Mouse (Mus musculus) thymus, postnatal 36 days (tissue): ENCODE measurements around the gene Pfdn5.

Source experiments
- DNase-seq, 2 experiments: peaks; one replicate each; pipeline ENCODE4 v3.0.0; 2022; ENCODE audit warnings: mixed read lengths in 2 of 2

The Pfdn5 gene

DNA sequence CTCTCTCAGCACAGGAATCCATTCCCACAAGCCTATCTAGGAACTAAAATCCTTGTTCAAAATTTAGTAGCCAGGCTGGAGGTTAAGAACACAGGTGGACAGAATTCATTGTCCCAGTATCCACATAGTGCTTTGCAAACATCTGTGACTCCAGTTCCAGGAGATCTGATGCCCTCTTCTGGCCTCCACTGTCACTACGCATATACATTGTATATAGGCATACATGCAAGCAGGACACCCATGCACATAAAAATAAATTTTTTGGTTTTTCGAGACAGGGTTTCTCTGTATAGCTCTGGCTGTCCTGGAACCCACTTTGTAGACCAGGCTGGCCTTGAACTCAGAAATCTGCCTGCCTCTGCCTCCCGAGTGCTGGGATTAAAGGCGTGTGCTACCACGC is 10.0 kb downstream of the Pfdn5 start:
- peak in 1 of 2 experiments; percentile 36 for DNase-seq

DNA sequence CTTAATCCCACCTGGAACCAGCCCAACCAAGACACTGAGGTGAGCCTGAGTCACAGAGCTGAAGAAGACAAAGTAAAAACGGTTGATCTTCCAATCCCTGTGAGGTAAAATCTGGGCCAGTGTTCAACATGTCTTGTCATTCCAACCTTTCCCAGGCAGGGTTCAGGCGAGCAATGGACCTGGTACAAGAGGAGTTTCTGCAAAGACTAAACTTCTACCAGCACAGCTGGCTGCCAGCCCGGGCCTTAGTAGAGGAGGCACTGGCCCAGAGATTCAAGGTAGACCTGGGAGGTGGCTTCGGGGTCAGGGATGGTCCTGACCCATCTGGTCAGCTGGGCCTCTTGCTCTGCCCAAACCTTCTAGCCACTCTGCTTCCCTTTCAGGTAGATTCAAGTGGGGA is 11.0 kb downstream of the Pfdn5 start:
- no peak for DNase-seq

DNA sequence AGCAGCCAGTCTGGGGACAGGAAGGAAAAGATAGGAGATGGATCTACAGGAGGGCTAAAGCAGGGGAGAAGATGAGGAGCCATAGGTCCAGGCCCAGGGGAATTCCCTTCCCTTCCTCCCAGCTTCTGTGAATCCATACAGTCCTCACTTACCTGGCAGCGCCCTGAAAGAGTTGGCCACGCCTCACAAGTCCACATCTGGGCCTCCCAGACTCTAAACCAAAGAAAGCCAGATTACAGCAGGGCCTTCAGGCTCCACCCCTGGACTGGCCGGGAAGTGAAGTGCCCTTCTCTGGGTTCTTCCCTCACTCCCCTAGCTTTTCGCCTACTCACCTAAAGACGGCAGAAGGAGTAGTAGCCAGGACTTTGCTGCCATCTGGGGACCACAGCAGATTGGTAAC is 13.7 kb downstream of the Pfdn5 start:
- no peak for DNase-seq

DNA sequence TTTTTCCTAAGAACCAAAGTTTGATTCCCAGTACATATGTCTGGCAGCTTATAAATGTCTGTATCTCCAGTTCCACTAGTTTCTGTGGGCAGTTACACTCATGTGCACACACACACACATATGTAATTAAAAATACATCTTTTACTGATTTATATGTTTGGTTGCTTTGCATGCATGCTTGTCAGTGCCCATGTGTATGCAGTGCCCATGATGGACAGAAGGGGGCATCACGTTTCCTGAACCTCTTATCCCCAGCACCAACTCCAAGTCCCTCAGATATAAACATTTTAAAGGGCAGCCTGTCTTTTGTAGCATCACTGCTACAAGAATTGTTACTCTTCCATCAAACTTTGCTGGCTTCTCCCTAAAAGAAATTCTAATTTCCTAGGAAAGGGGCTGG is 15.7 kb downstream of the Pfdn5 start:
- peak; percentile 50 to 58 for DNase-seq

DNA sequence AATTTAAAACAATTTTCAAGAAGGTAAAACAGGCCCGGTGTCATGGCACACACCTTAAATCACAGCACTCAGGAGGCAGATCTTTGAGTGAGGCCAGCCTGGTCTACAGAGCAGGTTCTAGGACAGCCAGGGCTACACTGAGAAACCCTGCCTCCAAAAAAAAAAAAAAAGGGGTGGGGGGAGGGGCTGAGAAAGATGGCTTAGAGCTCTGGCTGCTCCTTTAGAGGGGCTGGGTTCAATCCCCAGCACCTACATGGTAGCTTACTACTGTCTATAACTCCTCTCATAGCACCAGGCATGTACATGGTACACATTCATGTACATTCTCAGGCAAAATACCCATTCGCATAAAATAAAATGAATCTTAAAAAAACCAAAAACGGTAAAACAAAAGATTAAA is 18.6 kb downstream of the Pfdn5 start:
- DNase-seq = no peak

DNA sequence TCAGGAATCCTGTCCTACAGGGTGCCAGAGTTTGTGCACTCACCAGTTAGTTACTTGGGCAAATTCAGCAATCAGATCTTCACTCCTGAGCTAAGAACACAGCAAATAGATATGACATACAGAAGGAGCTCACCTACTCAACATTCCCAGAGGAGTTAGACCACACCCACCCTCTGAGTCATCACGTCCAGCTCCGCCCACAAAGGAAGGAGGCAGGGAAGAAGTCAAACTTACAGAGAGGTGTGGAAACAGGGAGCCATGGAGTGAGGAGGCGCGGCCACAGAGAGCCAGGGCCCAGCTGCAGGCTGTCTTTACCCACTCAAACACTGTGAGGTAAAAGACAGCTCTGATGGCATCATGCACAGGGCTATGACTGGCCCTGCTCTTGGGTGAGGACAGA is 20.5 kb downstream of the Pfdn5 start:
- no peak for DNase-seq

DNA sequence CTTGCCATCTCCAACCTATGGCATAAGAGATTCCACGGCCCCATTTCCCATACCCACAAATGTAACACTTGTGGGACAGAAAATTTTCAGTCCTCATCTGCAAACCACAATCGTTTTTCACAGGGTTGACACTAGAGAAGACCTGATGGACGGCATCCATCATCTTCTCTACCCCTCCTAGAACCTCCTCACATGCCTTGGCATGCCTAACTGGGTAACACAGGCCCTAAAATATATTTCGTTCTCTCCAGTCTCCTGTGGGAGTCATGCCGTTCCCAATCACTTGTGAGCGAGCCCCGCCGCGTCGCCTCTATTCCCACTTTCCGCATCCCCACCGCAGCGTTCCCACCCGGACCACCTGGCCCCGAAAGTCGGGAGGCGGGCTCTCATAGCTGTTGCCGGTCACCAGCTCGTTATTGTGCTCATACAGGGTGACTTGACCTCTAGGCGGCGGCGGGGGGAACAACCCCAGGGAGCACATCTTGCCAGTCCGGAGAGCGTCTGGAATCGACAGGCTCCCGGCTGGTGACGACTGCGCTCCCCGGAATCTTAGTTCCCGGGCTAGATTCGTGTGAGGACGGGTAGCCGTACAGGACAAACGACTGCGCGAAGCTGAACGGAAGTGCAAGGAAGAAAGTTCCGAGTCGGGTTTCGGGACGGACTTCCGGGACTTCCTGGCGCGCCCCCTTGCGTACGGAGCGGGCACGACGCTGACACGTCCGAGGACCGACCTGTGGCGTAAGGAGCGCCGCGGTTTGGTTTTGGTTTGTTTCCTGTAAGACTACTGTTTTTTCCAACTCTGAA is 24.4 kb downstream of the Pfdn5 start, which contains the start of gene Aaas:
Aaas (minus strand) TSS at position 634 of the 804 bp plus-strand sequence.
- DNase-seq = peak; percentile 92 to 94

DNA sequence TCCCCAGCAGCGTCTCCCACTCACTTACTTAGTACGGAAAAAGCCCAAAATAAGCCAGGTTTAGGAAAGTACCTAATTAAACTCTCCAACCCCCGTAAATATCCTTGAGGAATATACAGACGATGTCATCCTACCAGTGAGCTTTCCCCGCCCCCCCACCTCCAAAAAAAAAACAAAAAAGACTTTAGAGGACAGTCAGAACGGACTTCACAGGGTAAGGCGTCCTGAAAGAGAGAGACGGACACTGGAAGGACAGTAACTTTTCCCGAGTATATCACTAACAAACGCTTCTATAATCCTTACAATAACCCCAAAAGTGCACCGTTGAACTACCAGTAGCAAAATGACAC is 25.0 kb downstream of the Pfdn5 start:
- DNase-seq = no peak

DNA sequence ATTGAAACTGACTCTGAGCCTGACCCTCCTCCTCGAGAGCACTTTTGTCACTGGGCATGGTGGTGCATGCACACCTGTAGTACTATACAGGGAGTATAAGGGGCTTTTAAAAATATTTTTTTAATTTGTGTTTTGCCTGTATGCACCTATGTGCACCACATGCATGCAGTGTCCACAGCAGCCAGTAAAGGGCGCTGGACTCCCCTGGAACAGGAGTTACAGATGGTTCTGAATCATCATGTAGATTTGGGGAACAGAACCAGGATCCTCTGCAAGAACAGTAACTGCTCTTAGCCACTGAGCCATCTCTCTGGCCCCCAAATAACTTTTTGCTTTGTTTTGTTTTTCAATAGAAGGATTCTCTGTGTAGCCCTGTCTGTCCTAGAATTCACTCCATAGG is 26.3 kb downstream of the Pfdn5 start:
- no peak for DNase-seq

DNA sequence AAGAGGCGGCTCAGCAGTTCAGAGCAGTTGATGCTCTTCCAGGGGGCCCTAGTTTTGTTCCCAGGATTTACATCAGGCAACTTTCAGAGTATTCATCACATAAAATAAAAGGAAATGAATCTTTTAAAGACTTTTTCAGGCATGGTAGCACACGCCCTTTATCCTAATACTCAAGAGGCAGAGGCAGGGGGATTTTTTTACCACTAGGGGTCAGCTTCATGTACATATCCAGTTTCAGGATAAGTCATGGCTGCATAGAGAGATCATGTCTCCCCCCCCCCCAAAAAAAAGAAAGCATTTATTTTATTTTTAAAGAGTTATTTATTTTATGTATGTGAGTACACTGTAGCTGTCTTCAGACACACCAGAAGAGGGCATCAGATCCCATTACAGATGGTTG is 28.1 kb downstream of the Pfdn5 start:
- DNase-seq = no peak

DNA sequence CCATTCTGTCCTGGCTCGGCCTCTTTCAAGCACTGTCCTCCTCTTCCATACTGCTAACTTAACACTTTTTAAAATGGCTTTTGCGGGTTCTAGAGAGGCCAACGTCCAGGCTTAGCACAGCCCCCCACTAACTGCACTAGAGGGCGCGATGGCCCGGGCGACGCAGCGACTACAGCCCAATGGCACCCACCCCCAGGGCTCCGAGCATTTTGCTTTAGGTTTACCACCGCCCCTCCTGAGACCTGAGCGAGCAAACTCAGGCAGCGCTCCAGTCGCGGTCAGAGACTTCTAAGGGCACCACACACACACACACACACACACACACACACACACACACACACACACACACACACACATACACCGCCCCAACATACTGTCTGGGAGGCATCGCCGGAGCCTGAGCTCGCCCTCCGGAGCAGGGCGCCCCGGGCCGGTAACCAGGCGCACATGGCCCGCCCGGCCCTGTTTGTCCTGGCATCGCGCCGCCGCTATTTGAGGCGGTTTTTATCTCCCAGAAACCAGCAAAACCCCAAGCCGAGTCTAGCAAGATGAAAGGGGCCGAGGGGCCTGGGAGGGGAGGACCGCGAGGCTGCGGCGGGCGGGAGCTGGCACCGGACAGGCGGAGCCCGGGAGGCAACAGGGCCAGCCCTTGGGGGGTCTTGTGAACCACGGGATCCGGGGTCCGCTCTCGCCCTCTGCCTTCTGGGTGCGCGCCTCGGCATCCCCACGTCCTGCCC is 29.4 kb downstream of the Pfdn5 start:
- DNase-seq = peak in 1 of 2 experiments; percentile 9

DNA sequence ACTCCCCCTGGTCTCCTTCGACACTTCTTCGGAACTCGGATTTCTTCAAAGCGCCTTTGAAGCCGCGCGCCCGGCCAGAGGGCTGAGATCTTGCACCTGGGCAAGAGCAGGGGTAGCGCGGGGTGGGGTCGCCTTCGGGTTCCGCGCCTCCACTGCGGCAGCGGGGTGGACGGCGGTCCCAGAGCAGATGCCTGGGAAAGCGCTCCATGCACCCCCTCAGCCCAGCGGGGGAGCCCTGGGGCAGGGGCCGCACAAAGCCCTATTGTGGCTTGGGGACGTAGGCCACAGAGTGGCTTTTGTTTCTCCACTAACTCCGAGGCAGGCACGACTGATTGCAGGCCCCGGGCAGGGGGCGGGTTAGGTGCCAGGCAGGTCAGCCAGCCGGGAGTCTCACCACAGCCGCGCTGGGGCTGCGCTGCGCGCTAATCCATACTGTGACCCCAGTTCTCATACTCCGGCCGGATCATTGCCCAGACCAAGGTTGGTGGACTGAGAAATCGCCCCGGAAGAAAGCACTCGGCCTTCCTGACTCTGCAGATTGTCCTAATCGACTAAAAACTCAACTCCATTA is 30.0 kb downstream of the Pfdn5 start:
- no peak for DNase-seq

DNA sequence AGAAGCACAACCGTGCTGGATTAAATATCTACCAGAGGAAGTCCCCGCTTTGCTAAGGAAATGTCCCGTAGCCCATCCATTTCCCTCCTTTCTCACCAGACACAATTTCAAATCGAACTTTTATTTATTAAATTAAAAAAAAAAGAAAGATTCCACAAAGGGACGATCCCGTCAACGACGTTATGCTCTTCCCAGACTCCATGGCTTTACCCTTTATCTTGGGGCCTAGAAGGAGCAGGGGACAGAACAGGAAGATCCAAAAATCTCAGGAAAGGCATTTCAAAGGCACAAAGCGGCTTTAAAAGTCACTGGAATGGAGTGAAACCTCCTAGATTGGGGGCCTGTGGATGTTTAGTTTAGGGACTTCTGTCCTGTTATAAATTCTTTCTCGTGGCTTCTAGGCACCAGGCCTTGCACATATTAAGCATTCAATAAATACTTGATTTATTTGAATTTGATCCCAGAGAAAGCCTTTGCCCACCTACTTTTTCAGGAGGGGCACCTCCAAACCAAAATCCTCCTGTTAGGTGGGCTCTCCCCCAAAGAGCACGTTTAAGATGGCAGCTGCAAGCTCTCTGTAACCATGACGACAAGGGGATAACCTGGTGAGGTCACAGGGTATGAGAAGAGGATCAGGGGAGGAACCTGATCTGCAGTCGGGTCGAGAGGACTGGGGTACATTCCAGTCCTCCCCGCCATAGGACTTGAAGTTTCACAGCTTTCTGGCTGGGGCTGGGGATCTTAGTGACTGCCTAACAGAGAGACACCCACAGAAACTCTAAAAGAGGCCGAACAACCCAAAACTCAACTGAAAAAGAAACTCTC is 30.8 kb downstream of the Pfdn5 start:
- DNase-seq = no peak

DNA sequence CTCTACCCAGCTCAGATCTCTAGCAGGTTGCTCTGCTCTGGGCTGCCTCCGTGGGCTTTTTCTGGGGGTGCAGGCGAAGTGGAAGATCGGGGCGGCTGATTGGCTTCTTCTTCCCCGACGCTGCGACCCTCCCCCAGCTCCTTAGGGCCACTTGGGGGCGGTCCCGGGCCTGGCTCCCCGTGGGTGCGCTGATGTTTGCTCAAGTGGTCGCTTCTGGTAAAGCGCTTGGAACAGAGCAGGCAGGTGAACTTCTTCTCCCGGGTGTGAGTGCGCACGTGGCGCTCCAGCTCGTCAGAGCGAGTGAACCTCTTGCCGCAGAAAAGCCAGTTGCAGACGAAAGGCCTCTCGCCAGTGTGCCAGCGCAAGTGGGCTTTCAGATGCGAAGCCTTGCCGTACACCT is 32.2 kb downstream of the Pfdn5 start:
- peak; percentile 11 to 19 for DNase-seq

DNA sequence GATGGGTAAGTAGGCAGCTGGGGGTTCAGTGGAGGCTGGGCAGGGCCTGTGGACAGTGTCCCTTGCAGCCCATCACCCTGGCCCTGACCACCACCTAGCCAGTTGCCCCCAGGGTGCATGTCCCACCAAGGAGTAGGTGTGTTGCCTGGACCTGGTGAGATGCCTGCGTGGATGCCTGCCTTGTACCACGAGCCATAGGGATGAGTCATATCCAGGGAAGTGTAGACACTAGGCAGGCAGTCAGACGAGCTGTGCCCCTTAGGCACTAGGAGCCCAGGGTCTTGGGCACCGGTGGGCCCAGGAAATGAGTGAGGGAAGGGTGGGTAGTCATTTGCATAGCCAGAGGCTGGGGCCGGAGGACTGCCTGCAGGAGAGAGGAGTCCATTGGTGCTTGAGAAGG is 32.9 kb downstream of the Pfdn5 start:
- no peak for DNase-seq

DNA sequence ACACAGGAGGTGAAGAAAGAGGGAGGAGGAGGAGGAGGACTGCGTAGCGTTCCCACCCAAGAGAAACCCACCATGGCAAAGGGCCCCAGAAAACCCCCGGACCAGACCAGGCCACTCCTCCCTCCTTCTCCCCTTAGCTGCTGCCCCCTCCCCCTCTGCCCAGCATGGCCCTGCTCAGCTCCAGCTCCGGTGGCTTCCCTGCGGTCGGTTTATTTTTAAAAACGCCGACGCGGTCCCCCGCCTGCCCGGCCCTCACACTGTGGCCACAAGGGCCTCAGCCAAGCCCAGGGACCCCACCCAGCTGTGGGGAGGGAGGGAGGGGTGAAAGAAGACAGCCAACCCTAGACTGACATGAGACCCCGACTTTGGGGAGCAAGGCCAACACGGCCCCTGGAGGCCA is 36.7 kb downstream of the Pfdn5 start:
- no peak for DNase-seq

DNA sequence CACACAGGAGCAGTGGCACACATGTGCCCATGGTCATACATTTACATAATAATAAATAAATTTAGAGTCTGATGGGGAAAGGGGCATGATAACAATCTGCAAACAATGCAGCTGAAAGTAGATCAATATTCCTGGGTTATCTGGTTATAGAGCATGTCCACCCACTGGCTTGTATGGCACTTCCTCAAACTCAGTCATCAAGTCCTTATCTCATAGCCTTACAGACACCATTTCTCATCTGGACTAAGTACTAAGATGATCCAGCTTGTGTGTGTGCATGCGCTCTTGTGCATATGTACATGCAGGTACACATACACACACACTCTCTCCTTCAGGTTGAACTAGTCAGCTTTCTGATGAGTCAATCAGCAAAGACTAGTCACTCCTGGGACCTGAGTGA is 38.8 kb downstream of the Pfdn5 start:
- DNase-seq = no peak

DNA sequence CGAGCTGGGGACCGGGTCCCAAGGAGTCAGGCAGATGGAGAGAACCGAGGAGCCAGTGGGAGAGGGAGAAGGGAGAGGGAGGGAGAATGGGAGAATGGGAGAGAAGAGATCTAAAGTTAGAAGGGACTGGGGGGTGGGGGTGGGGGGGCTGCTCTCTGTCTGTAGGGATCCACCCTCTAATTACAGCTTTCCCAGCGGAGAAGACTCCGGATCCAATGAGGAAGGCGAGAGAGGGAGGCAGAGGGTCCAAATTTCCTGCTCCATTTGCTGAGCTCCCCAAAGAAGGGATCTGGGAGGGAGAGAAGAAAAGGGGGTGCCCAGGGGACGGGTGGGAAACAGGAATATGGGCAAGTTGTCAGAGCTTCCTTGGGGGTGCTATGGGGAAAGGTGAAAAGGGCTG is 40.3 kb downstream of the Pfdn5 start:
- no peak for DNase-seq

DNA sequence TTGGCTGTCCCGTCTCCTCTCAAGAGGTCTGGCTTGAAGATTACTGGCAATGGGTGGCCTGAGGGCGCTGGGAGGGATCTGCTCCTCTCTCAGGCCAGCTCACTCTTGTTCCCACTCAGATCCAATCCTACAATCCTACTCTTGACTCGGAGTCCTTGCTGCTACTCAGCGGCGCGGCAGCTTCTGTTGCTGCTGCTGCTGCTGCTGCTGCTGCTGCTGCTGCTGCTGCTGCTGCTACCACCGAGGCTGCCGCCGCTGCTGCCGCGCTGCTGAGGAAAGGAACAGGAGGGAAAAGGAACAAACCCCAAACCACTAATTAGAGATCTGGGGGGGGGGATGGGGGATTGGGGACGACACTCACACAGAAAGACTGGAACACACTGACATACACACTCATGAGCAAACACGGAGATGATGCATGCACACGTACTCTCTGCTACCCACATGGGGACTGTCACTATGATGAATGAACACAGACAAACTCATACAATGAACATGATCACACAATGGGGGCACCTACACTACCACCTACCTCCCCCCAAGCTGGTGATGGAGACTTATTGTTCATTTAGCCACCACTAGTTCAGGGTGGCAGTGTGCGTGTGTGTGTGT is 40.9 kb downstream of the Pfdn5 start, which contains the start of gene Sp7:
Sp7 (minus strand) TSS at position 450 of the 612 bp plus-strand sequence.
- no peak for DNase-seq

DNA sequence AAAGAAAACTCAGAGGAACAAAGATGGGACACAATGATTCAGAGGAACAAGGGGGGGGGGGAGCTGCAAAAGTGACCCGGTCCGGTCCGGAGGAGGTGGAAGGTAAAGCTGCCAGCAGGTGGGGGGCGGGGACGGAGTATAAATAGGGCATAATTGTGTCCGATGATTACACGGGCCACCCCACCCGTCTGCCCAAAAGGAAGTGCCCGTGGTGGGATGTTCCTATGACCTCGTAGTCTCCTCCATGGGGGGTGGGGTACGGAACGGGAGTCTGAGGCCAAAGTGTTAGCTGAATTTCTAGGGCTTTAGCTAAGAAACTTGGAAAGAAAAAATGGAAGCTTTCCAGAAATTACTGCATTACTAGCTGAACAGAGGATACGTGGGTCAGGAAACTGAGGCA is 44.1 kb downstream of the Pfdn5 start:
- DNase-seq = no peak

DNA sequence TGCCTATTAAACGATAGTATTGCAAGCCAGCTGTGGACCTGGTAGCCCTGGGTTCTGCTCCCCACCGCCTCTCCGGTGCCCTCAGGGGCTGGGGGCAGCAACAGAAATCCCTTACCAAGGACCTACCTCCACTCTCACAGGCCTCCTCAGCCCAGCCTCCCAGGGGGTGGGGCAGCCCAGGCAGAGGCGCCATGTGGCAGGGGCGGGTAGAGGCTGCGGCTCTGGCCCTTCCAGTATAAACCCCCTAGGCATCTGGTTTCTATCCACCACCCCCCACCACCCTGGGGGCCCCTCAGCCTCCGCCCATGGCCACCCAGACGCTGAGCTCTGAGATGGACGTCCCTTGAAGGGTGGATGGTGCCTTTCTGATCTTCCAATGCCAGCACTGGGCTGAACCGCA is 44.8 kb downstream of the Pfdn5 start:
- DNase-seq = no peak

DNA sequence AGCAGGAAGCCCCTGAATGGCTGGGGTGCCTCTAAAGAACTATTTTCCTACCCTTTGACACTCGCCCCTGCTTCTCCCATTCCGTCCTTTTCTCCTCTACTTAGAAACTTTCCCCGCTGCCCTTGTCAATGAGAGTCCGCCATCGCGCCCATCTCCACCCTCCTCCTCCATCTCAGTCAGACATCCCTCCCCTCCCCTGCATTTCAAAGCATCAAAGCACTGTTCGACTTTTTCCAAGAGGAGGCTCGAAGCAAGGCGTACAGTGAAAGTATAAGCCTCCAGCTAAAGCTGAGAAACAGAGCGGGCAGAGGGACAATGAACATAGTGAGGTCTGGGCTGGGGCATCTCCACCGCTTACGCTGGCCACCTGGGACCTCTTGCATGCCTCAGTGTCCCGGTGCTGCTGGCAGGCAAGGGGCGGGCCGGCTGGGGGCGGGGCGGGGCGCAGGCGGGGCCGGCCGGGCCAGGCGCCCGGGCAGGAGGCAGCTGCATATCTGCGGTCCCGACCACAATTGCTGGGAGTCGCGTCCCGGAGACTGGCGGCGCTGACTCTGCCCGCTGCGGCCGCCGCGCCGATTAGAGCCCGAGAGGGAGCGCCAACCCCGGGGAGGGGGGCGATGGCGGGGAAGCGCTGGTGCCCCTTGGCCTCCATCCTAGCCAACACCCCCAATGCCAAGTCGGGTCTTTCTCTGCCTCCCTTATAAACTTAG is 50.7 kb downstream of the Pfdn5 start:
- DNase-seq = peak; percentile 56 to 62
